Mouse (Mus musculus): ENCODE data around the gene Lrrc36.

- TF ChIP-seq JUN (IDR thresholded peaks at IDR 0.05; ENCODE audit: insufficient read depth, low read depth, low read length) (no peak), CTCF (conservative IDR thresholded peaks at IDR 0.05 in 1 of 2, IDR thresholded peaks at IDR 0.05 in 1 of 2; ENCODE audit: low read depth in 2 of 2, low read length in 2 of 2) (no peak), POLR2A (IDR thresholded peaks at IDR 0.05; ENCODE audit: low read depth, low read length) (no peak), MYC (IDR thresholded peaks at IDR 0.05; ENCODE audit: low read depth, low read length) (no peak), JUND (conservative IDR thresholded peaks at IDR 0.05; ENCODE audit: low read depth, low read length) (no peak), ZNF384 (IDR thresholded peaks at IDR 0.05; ENCODE audit: low read depth, low read length) (no peak), ZMIZ1 (IDR thresholded peaks at IDR 0.05; ENCODE audit: low read depth, low read length) (no peak), PAX5 (IDR thresholded peaks at IDR 0.05; ENCODE audit: low read length) (no peak), POLR2AphosphoS2 (IDR thresholded peaks at IDR 0.05; ENCODE audit: low read depth, low read length) (no peak), MXI1 (IDR thresholded peaks at IDR 0.05; ENCODE audit: low read depth, low read length) (no peak), USF1 (IDR thresholded peaks at IDR 0.05; ENCODE audit: low read depth, low read length) (no peak), EP300 (IDR thresholded peaks at IDR 0.05; ENCODE audit: low read length) (no peak)
Observed at GRCm38 (mm10) chr8:105422006-105422405, 8.6 kb downstream of the Lrrc36 start.
